In genomic region chr1:169792437-169792836, GRCm38 (mm10) we compare ENCODE assay signal across 24 mouse cellular contexts. TPM values are rescaled to one million over a fixed set of nuclear protein-coding genes. Genes with fewer than 3 reads are reported as not detected.
DNase-seq lines count a peak whose midpoint lies in the region; TF ChIP-seq lines count a peak whose summit lies in the region.
"Had no signal": no experiment of that assay in that cellular context is flagged by ENCODE, and none has a peak within 500 bp of the region (broad histone marks: within the 10 kb centered on the region; RNA-seq: fewer than 3 reads in every experiment).

No protein-coding gene starts in this region.

- TF ChIP-seq CTCF in CH12.LX (conservative IDR thresholded peaks at IDR 0.05 in 1 of 2, IDR thresholded peaks at IDR 0.05 in 1 of 2; ENCODE audit: low read depth in 2 of 2, low read length in 2 of 2), result no peak

- H3K4me1 ChIP-seq in CH12.LX (ENCODE audit: control insufficient read depth in 1 of 2, insufficient read depth in 2 of 2), result no peaks in the 10 kb centered on the region
- H3K4me1 ChIP-seq in ES-E14 (ENCODE audit: control insufficient read depth in 2 of 2, insufficient read depth in 2 of 2, low read length in 2 of 2, poor library complexity in 1 of 2), result no peaks in the 10 kb centered on the region

- TF ChIP-seq POLR2A in CH12.LX (IDR thresholded peaks at IDR 0.05; ENCODE audit: low read depth, low read length), result no peak

- no peak overlapping the region for H3K4me3 ChIP-seq in CH12.LX (replicated peaks in 1 of 3; ENCODE audit: low read depth in 2 of 3, low read length in 2 of 3, poor library complexity in 1 of 3)
- H3K4me3 ChIP-seq in ES-E14 (ENCODE audit: insufficient read depth in 1 of 2, low read depth in 1 of 2, low read length in 2 of 2, poor library complexity in 1 of 2, severe bottlenecking in 1 of 2), result no peak overlapping the region

- H3K36me3 ChIP-seq in CH12.LX (replicated peaks in 1 of 2; ENCODE audit: control insufficient read depth in 1 of 2, insufficient read depth in 1 of 2, low read length in 1 of 2), result no peaks in the 10 kb centered on the region
- H3K36me3 ChIP-seq in ES-E14 (ENCODE audit: control insufficient read depth, insufficient read depth, low read length, poor library complexity, severe bottlenecking), result no peaks in the 10 kb centered on the region
- H3K36me3 ChIP-seq: G1E had no signal

- in situ Hi-C loops in CH12.LX (cut with MboI; ENCODE audit: low pct_ligation_motif_present, low pct_unique_long_range_greater_than_20kb, low sequenced_read_pairs), result no loop called here
- in situ Hi-C loops in ES-E14 (cut with MboI; ENCODE audit: low sequenced_read_pairs in 2 of 2, unreplicated experiment in 2 of 2), result no loop called here

- H3K9me3 ChIP-seq in CH12.LX (replicated peaks; ENCODE audit: low read length) (peaks cover 3% of the 10 kb centered on the region), ES-E14 (ENCODE audit: control insufficient read depth, insufficient read depth, low read depth, low read length) (no peaks in the 10 kb centered on the region)

- no peak for DNase-seq in CH12.LX (ENCODE audit: extremely low read depth)
- no peak for DNase-seq in ES-E14 (ENCODE audit: low read depth, low spot score)
- DNase-seq in ZHBTc4 (ENCODE audit: low read depth, low spot score), result peak; percentile 6
- DNase-seq in liver, result no peak
- no peak for DNase-seq in urinary bladder, adult 18-20 months (ENCODE audit: low spot score in 2 of 2)
- DNase-seq in gastrocnemius, postnatal 36 days, result no peak
- DNase-seq: adrenal gland, adult 2 months; adrenal gland, adult 8-10 months; adrenal gland, postnatal 10 days; adrenal gland, postnatal 14 days; adrenal gland, postnatal 25 days; adrenal gland, postnatal 36 days; B cell, adult 2 months; cerebellum, adult 11 months; cerebellum, adult 11-12 months; cerebellum, adult 18-20 months; cerebellum, adult 2 months; cerebellum, adult 8-10 months; cerebellum, adult 9-10 months had no signal

- TF ChIP-seq RAD21 in CH12.LX (IDR thresholded peaks at IDR 0.05; ENCODE audit: low read depth, low read length), result no peak

- H3K9ac ChIP-seq in CH12.LX (ENCODE audit: insufficient read depth, low read depth), result no peak overlapping the region
- H3K9ac ChIP-seq in ES-E14 (ENCODE audit: insufficient read depth, low read depth, low read length, poor library complexity, severe bottlenecking), result no peak overlapping the region

- H3K27ac ChIP-seq in CH12.LX (ENCODE audit: insufficient read depth, low read depth) (no peak overlapping the region), ES-E14 (ENCODE audit: insufficient read depth, low read depth, low read length, poor library complexity, severe bottlenecking) (no peak overlapping the region)

- intact Hi-C loops in gastrocnemius, postnatal 36 days (cut with DNase I), result no loop called here

- TF ChIP-seq EP300 in CH12.LX (IDR thresholded peaks at IDR 0.05; ENCODE audit: low read length), result no peak

- no peaks in the 10 kb centered on the region for H3K79me2 ChIP-seq in CH12.LX (replicated peaks; ENCODE audit: control insufficient read depth, extremely low read depth, insufficient read depth, poor library complexity, severe bottlenecking)

- dilution Hi-C loops in CH12.LX (cut with MboI; ENCODE audit: extremely low pct_ligation_motif_present, extremely low pct_unique_long_range_greater_than_20kb, low sequenced_read_pairs), result no loop called here

- peaks cover 43% of the 10 kb centered on the region for H3K27me3 ChIP-seq in CH12.LX (replicated peaks)
- H3K27me3 ChIP-seq: Patski had no signal

- H3K4me2 ChIP-seq in CH12.LX (ENCODE audit: insufficient read depth, low read depth, poor library complexity, severe bottlenecking), result no peak overlapping the region

TF ChIP-seq in CH12.LX, 34 proteins besides CTCF, POLR2A, EP300 and RAD21:
- TF ChIP-seq SMC3 (IDR thresholded peaks at IDR 0.05; ENCODE audit: low read depth, low read length), result no peak
- peak; percentile 75 for TF ChIP-seq MAFK (IDR thresholded peaks at IDR 0.05; ENCODE audit: insufficient replicate concordance, low read length)

TF ChIP-seq in ES-E14, 5 proteins besides CTCF, POLR2A, EP300 and RAD21:
- TF ChIP-seq ZNF384 (IDR thresholded peaks at IDR 0.05; ENCODE audit: low read depth, low read length) (no peak), MAFK (IDR thresholded peaks at IDR 0.05; ENCODE audit: insufficient read depth, low read depth, low read length) (peak; percentile 55; the same call in 1 of the 2 replicates)

RNA-seq across cellular contexts. Expression of gene Rgs4, which starts 45.0 kb away (rescaled TPM):
- total RNA-seq in CH12.LX (2012; rRNA removed) (not detected in 2 replicates), CH12.LX (2014; rRNA removed) (not detected in 2 replicates), ES-E14 (2012; rRNA removed) (0.05 and 1.1 TPM in 2 replicates)
- not detected in 2 replicates for polyA plus RNA-seq in CH12.LX (2012; ENCODE audit: insufficient read length, low read depth)
- 1 to 10 TPM; 6.1 TPM for total RNA-seq in gastrocnemius, postnatal 36 days (2021)
- total RNA-seq: G1E, MEL had no signal
- polyA plus RNA-seq: activated CD4-positive, CD25-positive, alpha-beta regulatory T cell, adult 4 months; CD4-positive, CD25-positive, alpha-beta regulatory T cell, adult 4 months; G1E had no signal
